Comparison of ENCODE assay signal across 10 mouse cellular contexts in genomic region chr9:59551620-59552031, GRCm38 (mm10). TPM values are rescaled to one million over a fixed set of nuclear protein-coding genes. Genes with fewer than 3 reads are reported as not detected.
DNase-seq lines count a peak whose midpoint lies in the region; ATAC-seq lines count a peak whose summit lies in the region.
"Had no signal": no experiment of that assay in that cellular context is flagged by ENCODE, and none has a peak within 500 bp of the region (broad histone marks: within the 10 kb centered on the region; RNA-seq: fewer than 3 reads in every experiment).

No protein-coding gene starts in this region.

- no peak for ATAC-seq in cerebellum, adult (ENCODE audit: insufficient number of reproducible peaks, low FRiP score, low TSS enrichment)

- DNase-seq in layer of hippocampus, adult 8-10 months (ENCODE audit: low spot score in 2 of 2) = peak; percentile 38 to 50
- no peak for DNase-seq in layer of hippocampus, postnatal 36 days
- peak; percentile 83 for DNase-seq in fat pad, adult 2 months (ENCODE audit: extremely low read depth, low read depth, low spot score)
- DNase-seq in heart, postnatal 4 days = peak; percentile 42
- DNase-seq in ovary, postnatal 14 days (ENCODE audit: low spot score) = peak; percentile 27
- DNase-seq in cerebellum, postnatal 4 days (ENCODE audit: low spot score in 2 of 2) = no peak
- DNase-seq in thymus, postnatal 0 days (ENCODE audit: low spot score) = no peak

RNA-seq across cellular contexts. Expression of gene Tmem202, which starts 12.0 kb away (rescaled TPM):
- total RNA-seq in layer of hippocampus, adult 8-10 months (2022) = 1 to 10 TPM; 1.8 to 3.3 (median 2.9) TPM
- 1 to 10 TPM; 2.1 to 2.7 TPM for total RNA-seq in layer of hippocampus, postnatal 36 days (2021)
- under 1 TPM; 0.23 to 0.71 TPM for total RNA-seq in heart, postnatal 4 days (2021)
- 0.23 and 0.72 TPM in 2 replicates for polyA plus RNA-seq in thymus, postnatal 0 days (2015; fragmentation: Nextera tagmentation; extraction: Ambion mirVana)
- polyA plus RNA-seq: intestine, embryonic 14.5 days had no signal

RNA-seq across cellular contexts. Expression of gene Hexa, which starts 12.3 kb away (rescaled TPM):
- total RNA-seq in layer of hippocampus, adult 8-10 months (2022) = 100 to 1,000 TPM in 2 of 4 experiments, 10 to 100 TPM in 2; 49.0 to 144 (median 85.2) TPM
- 10 to 100 TPM; 50.9 to 51.6 TPM for total RNA-seq in layer of hippocampus, postnatal 36 days (2021)
- 10 to 100 TPM; 33.4 to 33.7 TPM for total RNA-seq in heart, postnatal 4 days (2021)
- 39.9 and 47.7 TPM in 2 replicates for polyA plus RNA-seq in thymus, postnatal 0 days (2015; fragmentation: Nextera tagmentation; extraction: Ambion mirVana)

RNA-seq across cellular contexts. Expression of gene Celf6, which starts 26.1 kb away (rescaled TPM):
- 10 to 100 TPM; 27.3 to 34.8 (median 31.1) TPM for total RNA-seq in layer of hippocampus, adult 8-10 months (2022)
- 10 to 100 TPM; 28.6 to 29.8 TPM for total RNA-seq in layer of hippocampus, postnatal 36 days (2021)
- under 1 TPM; 0.09 to 0.12 TPM for total RNA-seq in heart, postnatal 4 days (2021)
- polyA plus RNA-seq in thymus, postnatal 0 days (2015; fragmentation: Nextera tagmentation; extraction: Ambion mirVana) = 0.08 TPM in 1 of 2 replicates, not detected in the other
- total RNA-seq: MEL had no signal

Comparison
In these comparisons a context has a peak if more than half of its experiments do, and no peak if none do; other contexts are left out.
1. DNase-seq: peak in layer of hippocampus, adult 8-10 months (2 of 2), fat pad, adult 2 months (single experiment), heart, postnatal 4 days (single experiment) and ovary, postnatal 14 days (single experiment); none in layer of hippocampus, postnatal 36 days (0 of 2), cerebellum, postnatal 4 days (0 of 2) and thymus, postnatal 0 days (single experiment).
2. RNA of gene Celf6, which starts 26.1 kb away (total RNA-seq): 27.3 to 34.8 TPM in layer of hippocampus, adult 8-10 months and 28.6 to 29.8 TPM in layer of hippocampus, postnatal 36 days; 0.09 to 0.12 TPM in heart, postnatal 4 days; every median in the first group is over 10 times any median in the second.